Mouse (Mus musculus): ENCODE results near the gene Serbp1.

The Serbp1 gene

DNA sequence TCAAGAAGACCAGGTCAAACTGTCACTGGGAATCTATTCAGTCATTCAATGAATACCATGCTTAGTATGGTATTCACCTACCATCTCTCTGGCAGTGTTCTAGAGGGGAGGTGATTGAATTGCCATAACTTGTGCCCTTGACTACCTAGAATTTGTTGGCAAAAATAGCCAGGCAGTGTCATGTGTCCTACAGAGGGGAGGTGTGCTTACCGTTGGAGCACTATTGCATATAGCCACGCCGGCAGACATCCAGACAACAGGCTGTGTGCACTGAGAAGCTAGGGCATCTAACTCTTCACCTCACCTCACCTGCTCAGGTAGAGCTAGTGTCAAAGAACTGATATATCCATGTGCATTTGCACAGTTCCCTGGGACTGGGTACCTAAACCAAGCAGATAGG, 63.3 kb downstream of the Serbp1 start:
- DNase-seq (ENCODE audit: low spot score): no peak

DNA sequence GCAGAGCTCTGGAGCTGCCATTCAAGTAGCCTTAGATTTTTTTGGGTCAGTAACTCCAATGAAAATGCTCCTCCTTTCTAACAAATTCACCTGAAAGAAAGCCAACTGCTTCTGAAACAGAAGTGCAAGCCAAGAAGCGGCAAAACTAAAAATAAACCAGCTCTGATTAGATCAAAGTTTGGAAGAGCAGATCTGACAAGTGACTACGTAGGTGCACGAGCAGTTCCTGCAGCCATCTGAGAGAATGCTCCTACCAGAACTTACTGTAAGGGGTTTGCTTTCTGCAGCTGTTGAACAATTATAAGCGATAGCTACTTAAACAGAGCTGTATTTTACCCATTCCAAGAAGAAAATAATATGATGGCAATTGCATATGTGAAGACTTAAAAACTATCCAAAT, 64.5 kb downstream of the Serbp1 start:
- DNase-seq (ENCODE audit: low spot score): no peak

DNA sequence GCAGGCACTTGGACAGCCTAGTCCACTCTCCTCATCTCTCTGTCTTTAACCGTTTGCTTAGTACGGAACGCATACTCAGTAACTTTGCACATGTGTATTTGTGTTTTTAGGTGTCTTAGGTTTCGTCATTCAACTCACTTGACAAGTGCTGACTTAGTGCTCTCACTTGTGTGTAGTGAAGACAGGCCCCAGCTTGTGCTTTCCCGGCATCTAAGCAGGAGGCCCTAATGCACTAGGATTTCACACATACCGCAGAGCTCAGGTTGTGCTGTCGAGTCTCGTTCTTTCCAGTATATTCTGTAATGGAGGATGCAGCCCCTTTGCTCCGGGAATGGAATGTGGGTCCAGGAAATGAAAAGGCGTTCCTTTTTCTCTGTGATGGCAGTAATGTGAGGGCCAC, 65.2 kb downstream of the Serbp1 start:
- DNase-seq (ENCODE audit: low spot score): no peak

DNA sequence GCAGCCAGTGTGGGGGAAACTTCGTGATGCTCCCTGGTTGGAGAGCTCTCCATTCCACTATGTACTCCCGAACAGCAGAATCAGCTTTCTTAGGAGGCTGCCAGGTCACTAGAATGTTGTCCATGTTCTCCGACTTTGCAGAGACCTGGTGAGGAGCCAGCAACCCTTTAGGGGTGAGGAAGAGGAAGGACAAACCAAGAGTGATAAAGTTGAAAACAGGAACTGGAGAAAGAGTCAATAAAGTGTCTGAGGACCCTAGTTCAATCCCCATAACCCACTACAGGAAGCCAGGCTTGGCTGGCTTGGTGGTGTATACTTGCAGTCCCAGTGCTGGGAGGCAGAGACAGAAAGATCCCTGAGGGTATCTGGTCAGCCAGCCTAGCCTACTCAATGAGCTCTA, 71.0 kb downstream of the Serbp1 start:
- no peak for DNase-seq (ENCODE audit: low spot score)

DNA sequence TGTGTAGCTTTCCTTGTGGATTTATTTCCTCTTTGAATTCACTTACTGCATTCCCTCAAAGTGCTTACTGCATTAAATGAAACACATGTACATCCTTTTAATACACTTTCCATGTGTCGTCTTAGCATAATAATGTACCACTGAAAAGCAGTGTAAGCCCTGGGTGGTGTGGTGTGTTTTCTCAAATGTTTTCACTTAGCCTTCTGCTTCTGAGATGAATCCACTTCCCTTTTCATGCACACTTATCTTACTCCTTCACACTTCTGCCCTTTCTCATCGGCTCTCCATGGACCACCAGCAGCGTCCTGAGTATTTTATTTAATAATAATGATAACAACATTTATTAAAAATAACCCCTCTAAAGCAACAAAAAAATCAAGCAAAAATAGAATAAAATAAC, 71.8 kb downstream of the Serbp1 start:
- no peak for DNase-seq (ENCODE audit: low spot score)

DNA sequence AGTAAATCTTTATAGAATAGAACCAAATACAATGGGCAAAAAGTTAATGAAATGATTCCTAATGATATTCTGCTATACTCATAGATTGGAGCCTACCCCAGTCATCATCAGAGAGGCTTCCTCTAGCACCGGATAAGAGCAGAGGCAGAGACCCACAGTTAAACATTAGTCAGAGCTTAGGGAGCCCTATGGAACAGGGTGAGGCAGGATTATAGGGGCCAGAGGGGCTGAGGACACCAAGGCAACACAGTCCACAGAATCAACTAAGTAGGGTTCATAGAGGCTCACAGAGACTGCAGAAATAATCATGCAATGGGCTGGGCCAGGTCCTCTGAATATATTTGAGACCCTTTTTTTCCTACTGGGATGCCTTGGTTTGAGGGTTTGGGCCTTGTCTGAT, 76.7 kb downstream of the Serbp1 start:
- DNase-seq (ENCODE audit: low spot score): no peak

- no peak for DNase-seq (ENCODE audit: low spot score)
These were observed 79.1 kb downstream of the Serbp1 start for GRCm38 (mm10) chr6:67317068-67317467.

- DNase-seq (ENCODE audit: low spot score): no peak
These were observed 79.9 kb downstream of the Serbp1 start for GRCm38 (mm10) chr6:67317827-67318338.

- no peak for DNase-seq (ENCODE audit: low spot score)
These were observed 80.5 kb downstream of the Serbp1 start for GRCm38 (mm10) chr6:67318451-67318850.

- no peak for DNase-seq (ENCODE audit: low spot score)
These were observed 85.8 kb downstream of the Serbp1 start for GRCm38 (mm10) chr6:67323788-67324187.

- no peak for DNase-seq (ENCODE audit: low spot score)
These were observed 100.0 kb downstream of the Serbp1 start for GRCm38 (mm10) chr6:67337943-67338342.

DNA sequence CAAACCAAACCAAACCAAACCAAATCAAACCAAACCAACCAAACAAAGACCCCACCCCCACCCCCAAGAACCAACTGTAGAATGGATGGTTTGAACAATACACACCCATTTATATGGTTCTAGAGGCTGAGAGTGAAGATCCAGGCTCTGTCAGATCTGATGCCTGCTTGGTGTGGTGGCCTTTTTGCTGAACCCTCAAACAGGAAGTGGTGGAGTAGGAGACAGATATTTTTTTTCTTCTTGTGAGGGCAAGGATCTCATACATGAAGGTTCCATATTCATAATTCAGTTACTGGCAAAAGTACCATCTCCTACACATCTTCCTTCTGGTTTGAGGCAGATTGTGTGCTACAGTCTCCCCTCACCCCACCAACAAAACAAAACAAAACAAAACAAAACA, 101.5 kb downstream of the Serbp1 start:
- DNase-seq (ENCODE audit: low spot score): no peak
